Comparison of ENCODE assay signal across 20 mouse cellular contexts in genomic region chr17:3505711-3506110, GRCm38 (mm10). TPM values are rescaled to one million over a fixed set of nuclear protein-coding genes. Genes with fewer than 3 reads are reported as not detected.
A peak's percentile ranks its signal among the peaks of the same experiment; 100 is the strongest.
DNase-seq lines count a peak whose midpoint lies in the region; ATAC-seq lines count a peak whose summit lies in the region.
"Had no signal": no experiment of that assay in that cellular context is flagged by ENCODE, and none has a peak within 500 bp of the region (broad histone marks: within the 10 kb centered on the region; RNA-seq: fewer than 3 reads in every experiment).

No protein-coding gene starts in this region.

- H3K36me3 ChIP-seq in heart, embryonic 12.5 days = no peaks in the 10 kb centered on the region
- no peaks in the 10 kb centered on the region for H3K36me3 ChIP-seq in midbrain, embryonic 15.5 days (replicated peaks)
- H3K36me3 ChIP-seq: embryonic facial prominence, embryonic 10.5 days; embryonic facial prominence, embryonic 12.5 days had no signal

- no peak overlapping the region for H3K27ac ChIP-seq in heart, embryonic 12.5 days (ENCODE audit: poor library complexity, severe bottlenecking)
- H3K27ac ChIP-seq in midbrain, embryonic 15.5 days = no peak overlapping the region
- H3K27ac ChIP-seq: embryonic facial prominence, embryonic 10.5 days; embryonic facial prominence, embryonic 12.5 days; forebrain, embryonic 13.5 days; forebrain, embryonic 15.5 days had no signal

- no peaks in the 10 kb centered on the region for H3K27me3 ChIP-seq in heart, embryonic 12.5 days (replicated peaks)
- no peaks in the 10 kb centered on the region for H3K27me3 ChIP-seq in midbrain, embryonic 15.5 days (replicated peaks)
- H3K27me3 ChIP-seq: embryonic facial prominence, embryonic 12.5 days; forebrain, embryonic 13.5 days; forebrain, embryonic 15.5 days had no signal

- no peaks in the 10 kb centered on the region for H3K9me3 ChIP-seq in heart, embryonic 12.5 days (replicated peaks)
- H3K9me3 ChIP-seq in midbrain, embryonic 15.5 days = no peaks in the 10 kb centered on the region
- H3K9me3 ChIP-seq: embryonic facial prominence, embryonic 10.5 days; embryonic facial prominence, embryonic 12.5 days; forebrain, embryonic 13.5 days; forebrain, embryonic 15.5 days had no signal

- WGBS in heart, embryonic 12.5 days = 76% methylated on average over 1 of the region's 1 CpGs
- WGBS in midbrain, embryonic 15.5 days = 81% methylated on average over 1 of the region's 1 CpGs

- no peak overlapping the region for H3K4me3 ChIP-seq in heart, embryonic 12.5 days
- H3K4me3 ChIP-seq in midbrain, embryonic 15.5 days = no peak overlapping the region
- H3K4me3 ChIP-seq: embryonic facial prominence, embryonic 10.5 days; embryonic facial prominence, embryonic 12.5 days; forebrain, embryonic 13.5 days; forebrain, embryonic 15.5 days had no signal

- H3K4me1 ChIP-seq in heart, embryonic 12.5 days (replicated peaks) = no peaks in the 10 kb centered on the region
- no peaks in the 10 kb centered on the region for H3K4me1 ChIP-seq in midbrain, embryonic 15.5 days
- H3K4me1 ChIP-seq: embryonic facial prominence, embryonic 10.5 days; embryonic facial prominence, embryonic 12.5 days; forebrain, embryonic 13.5 days; forebrain, embryonic 15.5 days had no signal

- no peak overlapping the region for H3K4me2 ChIP-seq in heart, embryonic 12.5 days
- no peak overlapping the region for H3K4me2 ChIP-seq in midbrain, embryonic 15.5 days
- H3K4me2 ChIP-seq: embryonic facial prominence, embryonic 12.5 days; forebrain, embryonic 13.5 days; forebrain, embryonic 15.5 days had no signal

- H3K9ac ChIP-seq in heart, embryonic 12.5 days = no peak overlapping the region
- no peak overlapping the region for H3K9ac ChIP-seq in midbrain, embryonic 15.5 days
- H3K9ac ChIP-seq: embryonic facial prominence, embryonic 12.5 days; forebrain, embryonic 13.5 days; forebrain, embryonic 15.5 days; forebrain, postnatal 0 days had no signal

- peak; percentile 46 for DNase-seq in ES-CJ7 (ENCODE audit: low read depth, low spot score)
- DNase-seq in WW6 (ENCODE audit: low read depth, low spot score) = peak; percentile 36
- DNase-seq in right cerebral cortex, adult 2 months (ENCODE audit: low spot score in 2 of 2) = no peak
- DNase-seq: adrenal gland, adult 8-10 months; adrenal gland, postnatal 14 days; adrenal gland, postnatal 36 days; cerebellum, adult 11-12 months; cerebellum, adult 2 months; cerebellum, adult 9-10 months; cerebellum, postnatal 10 days; cerebellum, postnatal 25 days; forebrain, postnatal 0 days had no signal

- no peak for ATAC-seq in heart, embryonic 12.5 days (ENCODE audit: insufficient number of reproducible peaks, low FRiP score)
- no peak for ATAC-seq in midbrain, embryonic 15.5 days (replicated peaks)
- ATAC-seq: forebrain, embryonic 13.5 days; forebrain, embryonic 15.5 days; forebrain, postnatal 0 days had no signal

RNA-seq across cellular contexts. Expression of gene Cldn20, which starts 26.6 kb away (rescaled TPM):
- 0.51 TPM in 1 of 2 replicates, not detected in the other for polyA plus RNA-seq in heart, embryonic 12.5 days (2016; fragmentation: Nextera tagmentation; extraction: Ambion mirVana)
- not detected in 2 replicates for polyA plus RNA-seq in midbrain, embryonic 15.5 days (2015; fragmentation: Nextera tagmentation; extraction: Ambion mirVana)
- polyA plus RNA-seq: activated CD4-positive, CD25-positive, alpha-beta regulatory T cell, adult 4 months; embryonic facial prominence, embryonic 10.5 days; forebrain, embryonic 11.5 days had no signal

RNA-seq across cellular contexts. Expression of gene Tfb1m, which starts 51.9 kb away (rescaled TPM):
- polyA plus RNA-seq in heart, embryonic 12.5 days (2016; fragmentation: Nextera tagmentation; extraction: Ambion mirVana) = 18.4 and 20.4 TPM in 2 replicates
- 11.7 TPM in 2 replicates for polyA plus RNA-seq in midbrain, embryonic 15.5 days (2015; fragmentation: Nextera tagmentation; extraction: Ambion mirVana)

Comparison
In these comparisons a context has a peak if more than half of its experiments do, and no peak if none do; other contexts are left out.
1. DNase-seq: peak in ES-CJ7 (single experiment) and WW6 (single experiment); none in right cerebral cortex, adult 2 months (0 of 2).